In the genomic region with DNA sequence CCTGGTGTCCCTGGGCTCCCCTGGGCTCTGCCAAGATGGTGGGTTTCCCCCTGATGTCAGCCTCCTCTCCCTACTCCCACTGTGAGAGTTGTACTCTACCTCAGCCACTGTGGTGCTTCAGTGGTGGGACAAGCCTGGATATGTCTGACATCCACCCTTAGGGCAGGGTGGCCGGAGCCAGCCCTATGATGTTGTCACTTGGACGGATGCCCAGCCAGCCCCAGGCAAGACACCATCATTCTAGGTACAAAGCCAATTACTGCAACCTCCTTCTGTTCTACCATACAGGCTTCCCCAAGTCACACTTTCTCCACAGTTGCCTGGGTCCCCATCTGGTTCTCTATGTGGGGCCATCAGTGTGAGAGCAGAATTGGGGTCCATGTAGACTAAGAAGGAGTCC, we compare ENCODE assay signal across 12 mouse cellular contexts.
DNase-seq lines count a peak whose midpoint lies in the region; TF ChIP-seq lines count a peak whose summit lies in the region.
"Had no signal": no experiment of that assay in that cellular context is flagged by ENCODE, and none has a peak within 500 bp of the region (broad histone marks: within the 10 kb centered on the region; RNA-seq: fewer than 3 reads in every experiment).

No protein-coding gene starts in this region.

- no peak for TF ChIP-seq CTCF in brain, embryonic 14.5 days (IDR thresholded peaks at IDR 0.05; ENCODE audit: borderline replicate concordance, extremely low read depth, insufficient read depth, insufficient read length)

- TF ChIP-seq POLR2A in brain, embryonic 14.5 days (IDR thresholded peaks at IDR 0.05; ENCODE audit: borderline replicate concordance, extremely low read depth, insufficient read depth, insufficient read length, poor library complexity, severe bottlenecking), result no peak

- DNase-seq in adrenal gland, adult 2 months, result peak; percentile 39
- DNase-seq in adrenal gland, adult 8-10 months, result no peak
- DNase-seq in layer of hippocampus, postnatal 14 days (ENCODE audit: low spot score in 2 of 2), result peak; percentile 52 to 53
- no peak for DNase-seq in layer of hippocampus, adult 8-10 months (ENCODE audit: low spot score in 2 of 2)
- DNase-seq in brain, embryonic 14.5 days (ENCODE audit: low read depth), result peak; percentile 37
- peak; percentile 82 to 84 for DNase-seq in cerebellum, postnatal 10 days
- DNase-seq in right cerebral cortex, postnatal 36 days (ENCODE audit: low spot score in 2 of 2), result no peak
- DNase-seq in layer of hippocampus, postnatal 25 days (ENCODE audit: extremely low spot score in 1 of 2, low spot score in 1 of 2), result no peak
- DNase-seq: kidney, adult 11 months; kidney, postnatal 14 days; lung, postnatal 36 days; right cerebral cortex, postnatal 14 days had no signal

Comparison
In these comparisons a context has a peak if more than half of its experiments do, and no peak if none do; other contexts are left out.
1. DNase-seq: peak in adrenal gland, adult 2 months (single experiment), layer of hippocampus, postnatal 14 days (2 of 2), brain, embryonic 14.5 days (single experiment) and cerebellum, postnatal 10 days (2 of 2); none in adrenal gland, adult 8-10 months (single experiment), layer of hippocampus, adult 8-10 months (0 of 2), right cerebral cortex, postnatal 36 days (0 of 2) and layer of hippocampus, postnatal 25 days (0 of 2).